Mouse (Mus musculus) bone marrow, adult 2 months (tissue): ENCODE data around the gene Epha6.

ENCODE experiments used
- CTCF ChIP-seq: fragments of 200-500 bp; IDR thresholded peaks from 2 replicates; pipeline ENCODE4 v1.5.1; 2011; ENCODE audit warnings: low read length, control low read depth; ENCODE audit not compliant: control insufficient read depth, insufficient read depth
- POLR2A ChIP-seq: fragments of 200-500 bp; IDR thresholded peaks from 2 replicates; pipeline ENCODE4 v1.6.1; 2011; ENCODE audit warnings: low read depth, mild to moderate bottlenecking, control low read depth, low read length, borderline replicate concordance; ENCODE audit not compliant: control insufficient read depth

DNA sequence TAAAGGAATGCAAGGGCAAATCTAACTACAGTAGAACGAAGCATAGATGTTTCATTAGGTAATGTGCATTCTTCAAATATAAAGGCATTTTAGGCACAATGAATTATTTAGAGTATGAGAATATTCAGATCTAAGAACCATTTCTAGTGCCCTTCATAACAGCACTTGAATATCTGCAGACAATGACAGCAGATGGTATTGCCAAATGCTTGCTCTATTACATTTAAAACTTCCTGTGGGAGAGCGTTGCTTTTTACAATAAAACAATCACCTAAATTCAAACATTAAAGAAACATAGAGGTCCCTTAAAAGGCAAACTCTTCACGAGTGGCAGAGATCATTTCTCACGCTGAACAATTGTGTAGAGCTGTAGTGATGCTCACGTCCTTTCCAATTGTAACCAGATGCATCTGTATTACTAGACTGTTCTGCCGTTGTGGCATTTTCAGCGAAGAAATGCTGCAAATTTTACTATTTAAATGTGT, 347.1 kb downstream of the Epha6 start:
- TF ChIP-seq POLR2A (no peak), CTCF (no peak)
